Mouse (Mus musculus): ENCODE measurements around the gene Map3k11.
A peak's percentile ranks its signal among the peaks of the same experiment; 100 is the strongest.

Map3k11 gene

GRCm38 (mm10) chr19:5740320-5741317, 52.1 kb downstream of the Map3k11 start, which contains the start of gene Ltbp3:
Gene Ltbp3 (plus strand): TSS chr19:5740904.
- no peak for DNase-seq

- DNase-seq: peak; percentile 59
Measured at GRCm38 (mm10) chr19:5741641-5742240, 53.2 kb downstream of the Map3k11 start.

- DNase-seq: no peak
Measured at GRCm38 (mm10) chr19:5742241-5742641, 53.7 kb downstream of the Map3k11 start.

GRCm38 (mm10) chr19:5743576-5743975, 55.0 kb downstream of the Map3k11 start:
- DNase-seq: no peak

- peak; percentile 45 for DNase-seq
Measured at GRCm38 (mm10) chr19:5745756-5746710, 57.5 kb downstream of the Map3k11 start.

- peak; percentile 39 for DNase-seq
Measured at GRCm38 (mm10) chr19:5746907-5747363, 58.4 kb downstream of the Map3k11 start.

- no peak for DNase-seq
Measured at GRCm38 (mm10) chr19:5749476-5749875, 60.9 kb downstream of the Map3k11 start.

DNA sequence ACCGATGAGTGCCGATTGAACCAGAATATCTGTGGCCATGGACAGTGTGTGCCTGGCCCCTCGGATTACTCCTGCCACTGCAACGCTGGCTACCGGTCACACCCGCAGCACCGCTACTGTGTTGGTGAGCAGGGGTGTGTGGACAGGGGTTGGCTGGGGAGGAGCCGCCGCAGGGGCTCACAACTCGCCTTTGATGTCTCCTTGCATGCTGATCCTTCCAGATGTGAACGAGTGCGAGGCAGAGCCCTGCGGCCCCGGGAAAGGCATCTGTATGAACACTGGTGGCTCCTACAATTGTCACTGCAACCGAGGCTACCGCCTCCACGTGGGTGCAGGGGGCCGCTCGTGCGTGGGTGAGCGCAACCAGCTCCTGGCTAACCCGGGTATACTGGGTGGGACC, 62.4 kb downstream of the Map3k11 start:
- DNase-seq: no peak

- peak; percentile 51 for DNase-seq
Measured at GRCm38 (mm10) chr19:5751742-5752141, 63.2 kb downstream of the Map3k11 start.

All from liver (tissue).